Mouse (Mus musculus) lung, postnatal 4 days (tissue): ENCODE results near the gene Osgep.
"Not testable (repeated sequence)": the region's sequence is repeated elsewhere in the genome, so short reads cannot be mapped to it uniquely, and the experiment has no call there.

Experiments used
- DNase-seq, 2 experiments: peaks; one replicate each; pipeline ENCODE4 v3.0.0; 2021

Osgep gene

DNA sequence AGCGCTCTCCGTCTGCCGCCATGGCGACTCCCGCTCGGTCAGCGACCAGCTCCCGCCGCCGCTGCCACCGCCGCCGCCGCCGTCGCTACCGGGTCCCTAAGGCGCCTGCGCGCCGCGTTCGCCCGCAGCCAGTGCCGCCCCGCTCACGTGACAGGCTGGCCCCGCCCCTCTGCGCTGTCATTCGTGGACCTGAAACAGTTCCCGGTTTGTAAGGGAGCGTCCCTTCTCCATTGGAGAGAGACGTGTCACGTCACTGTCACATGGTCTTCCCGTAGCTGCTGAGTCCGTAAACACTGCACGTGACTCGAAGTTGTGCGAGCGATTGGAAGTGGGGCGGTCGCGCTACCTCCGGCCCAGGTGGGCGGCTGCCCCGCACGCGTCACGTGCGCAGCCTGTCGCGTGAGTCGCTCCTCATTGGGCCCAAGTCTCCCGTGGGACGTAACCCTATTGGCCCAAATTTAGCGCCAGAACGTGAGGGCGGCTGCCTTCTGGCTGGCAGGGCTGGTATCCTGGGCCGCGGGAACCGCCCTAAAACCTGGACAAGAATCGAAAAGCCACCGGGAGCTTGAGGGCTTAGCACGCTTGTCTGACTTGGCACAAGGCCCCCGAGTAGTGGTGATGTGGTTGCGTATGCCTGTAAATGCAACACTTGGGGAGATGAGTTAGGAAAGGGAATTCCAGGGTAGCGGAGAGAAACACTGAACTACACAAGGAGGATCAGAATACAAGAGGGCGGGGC lies 6.2 kb upstream of the Osgep start, which contains the start of the genes Pip4p1 and Pnp:
Pip4p1 (minus strand) TSS at position 103 of the 739 bp plus-strand sequence.
Pnp (plus strand) TSS at position 329 of the 739 bp plus-strand sequence.
- DNase-seq, result peak; percentile 99 to 100

DNA sequence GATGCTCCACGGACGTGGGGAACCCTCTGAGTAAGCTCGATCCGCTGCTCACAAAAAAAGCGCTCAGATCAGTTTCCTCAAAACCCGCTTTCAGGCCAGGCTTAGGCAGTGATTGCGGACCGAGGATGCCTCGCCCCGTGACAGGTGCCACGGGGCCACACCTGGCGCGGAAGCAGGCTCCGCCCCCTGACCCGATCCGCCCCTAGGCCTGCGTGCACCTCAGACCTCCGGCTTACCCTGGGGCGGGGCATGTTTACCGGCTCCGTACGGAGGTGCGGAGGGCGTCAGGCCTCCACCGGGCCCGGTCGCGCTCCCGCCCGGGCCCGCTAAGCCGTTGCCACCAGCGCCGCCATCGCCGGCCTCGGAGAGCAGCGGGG lies 5.7 kb upstream of the Osgep start:
- DNase-seq, result peak in 1 of 2 experiments; percentile 71

DNA sequence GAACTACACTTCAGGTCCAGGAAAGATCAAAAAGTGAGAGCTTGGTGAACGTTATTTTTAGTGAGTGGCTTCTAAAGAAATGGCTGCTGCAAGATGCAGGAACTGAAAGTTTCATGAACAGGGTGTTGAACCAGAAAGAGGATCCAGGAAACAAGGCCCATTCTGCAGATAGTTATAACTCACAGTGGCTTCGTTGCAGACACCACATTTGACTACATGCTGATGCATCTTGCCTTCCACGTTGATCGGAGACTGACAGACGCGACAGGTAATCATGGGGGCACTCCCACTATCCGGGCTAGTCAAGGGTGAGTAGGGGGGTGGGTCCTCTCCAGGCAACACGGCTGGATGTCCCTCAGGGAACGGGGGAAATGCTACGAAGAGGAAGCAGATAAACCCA lies 5.3 kb upstream of the Osgep start:
- peak in 1 of 2 experiments; percentile 18 for DNase-seq

DNA sequence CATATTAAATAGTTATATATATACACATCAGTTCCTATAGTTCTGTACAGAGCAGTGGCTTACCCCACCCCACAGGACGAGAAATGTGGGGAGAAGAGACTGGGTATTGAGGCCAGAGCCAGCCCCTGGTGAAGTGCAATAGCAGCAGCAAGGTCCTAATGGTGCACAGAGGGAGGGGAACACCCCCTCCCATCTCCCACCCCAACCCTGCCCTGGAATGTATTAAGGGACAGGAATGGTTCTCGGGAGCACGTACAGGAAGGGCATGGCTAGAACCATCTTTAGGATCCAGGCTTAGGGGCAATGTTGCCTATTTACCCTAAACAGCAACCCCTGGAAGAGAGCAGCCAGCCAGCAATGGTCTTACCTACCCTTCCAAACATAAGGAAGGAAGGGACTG lies 2.7 kb upstream of the Osgep start:
- no peak for DNase-seq

DNA sequence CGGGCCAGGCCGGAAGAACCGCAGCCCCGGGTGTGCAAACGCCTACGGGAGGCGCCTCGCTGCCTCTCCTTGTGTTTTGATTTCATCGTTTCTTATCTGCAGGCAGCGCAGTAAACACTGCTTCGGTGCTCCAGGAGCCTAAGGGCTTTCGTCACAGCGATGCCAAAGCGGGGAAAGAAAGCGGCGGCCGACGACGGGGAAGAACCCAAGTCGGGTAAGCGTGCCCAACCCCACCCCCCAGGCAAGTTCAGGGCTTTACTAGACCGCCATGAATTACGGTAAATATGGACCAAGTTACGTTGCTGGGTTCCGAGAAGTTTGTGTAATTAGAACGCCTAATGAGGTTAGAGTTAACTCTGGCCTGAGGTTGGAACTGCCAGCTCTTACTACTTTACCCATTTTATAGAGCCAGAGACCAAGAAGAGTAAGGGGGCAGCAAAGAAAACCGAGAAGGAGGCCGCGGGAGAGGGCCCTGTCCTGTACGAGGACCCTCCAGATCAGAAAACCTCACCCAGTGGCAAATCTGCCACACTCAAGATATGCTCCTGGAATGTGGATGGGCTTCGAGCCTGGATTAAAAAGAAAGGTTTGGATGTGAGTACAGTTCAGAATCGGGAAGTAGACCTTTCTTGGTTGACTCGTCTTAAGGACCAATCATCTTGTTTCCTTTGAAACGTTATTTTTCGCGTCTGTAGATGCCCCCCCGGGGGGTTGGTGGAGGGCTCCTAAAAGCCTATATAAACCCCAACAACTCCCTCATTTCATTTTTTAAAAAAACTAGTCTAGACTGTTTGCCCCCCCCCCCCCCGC lies 623 bp upstream of the Osgep start:
- peak in 1 of 2 experiments; percentile 28 for DNase-seq

DNA sequence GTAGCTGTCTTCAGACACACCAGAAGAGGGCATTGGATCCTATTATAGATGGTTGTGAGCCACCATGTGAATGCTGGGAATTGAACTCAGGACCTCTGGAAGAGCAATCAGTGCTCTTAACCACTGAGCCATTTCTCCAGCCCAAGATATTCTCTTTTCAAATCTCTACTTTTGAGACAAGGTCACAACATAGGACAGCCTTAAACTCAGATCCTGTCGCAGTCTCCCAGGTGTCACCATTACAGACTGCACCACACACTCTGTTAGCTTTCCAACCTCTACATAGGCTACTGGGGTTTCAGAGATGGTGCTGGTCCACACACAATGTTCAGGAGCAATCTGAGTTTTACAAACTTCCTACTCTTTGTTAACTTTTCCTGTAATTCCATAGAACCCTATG lies 1.3 kb downstream of the Osgep start:
- DNase-seq, result not testable (repeated sequence)

DNA sequence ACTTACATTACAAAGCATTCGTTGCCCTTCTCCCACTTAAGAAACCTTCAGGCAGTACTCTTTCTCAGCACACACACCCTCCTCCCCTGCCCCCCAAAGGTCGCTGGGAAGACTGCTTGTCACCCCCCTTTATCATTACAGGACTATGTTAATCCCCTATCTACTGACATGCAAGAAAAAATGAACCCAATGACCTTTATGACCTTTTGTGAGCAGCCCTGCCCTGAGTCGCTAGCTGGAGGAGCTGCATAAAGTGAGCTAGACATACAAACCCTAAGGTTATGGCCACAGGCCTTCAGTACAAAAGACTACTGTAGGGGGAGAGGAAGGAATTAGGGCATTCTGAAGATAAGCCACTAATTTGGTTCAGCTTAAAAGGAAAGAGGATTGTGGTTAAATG lies 13.3 kb downstream of the Osgep start:
- DNase-seq, result no peak

DNA sequence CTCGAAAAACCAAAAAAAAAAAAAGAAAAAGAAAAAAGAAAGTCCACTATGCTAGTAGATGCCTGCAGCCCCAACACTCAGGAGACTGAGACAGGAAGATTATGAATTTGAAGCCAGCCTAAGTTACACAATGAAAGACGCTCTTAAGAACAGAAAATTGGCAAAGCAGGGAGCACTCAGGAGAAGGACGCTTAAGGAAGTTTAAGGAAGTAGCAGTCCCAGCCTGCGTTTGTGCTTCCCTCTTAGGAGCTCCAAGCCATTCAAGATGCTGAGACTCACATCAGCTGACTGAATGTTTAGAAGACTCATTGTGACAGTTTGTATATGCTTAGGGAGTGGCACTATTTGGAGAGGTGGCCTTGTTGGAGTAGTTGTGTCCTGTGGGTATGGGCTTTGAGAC lies 16.6 kb downstream of the Osgep start:
- no peak for DNase-seq

DNA sequence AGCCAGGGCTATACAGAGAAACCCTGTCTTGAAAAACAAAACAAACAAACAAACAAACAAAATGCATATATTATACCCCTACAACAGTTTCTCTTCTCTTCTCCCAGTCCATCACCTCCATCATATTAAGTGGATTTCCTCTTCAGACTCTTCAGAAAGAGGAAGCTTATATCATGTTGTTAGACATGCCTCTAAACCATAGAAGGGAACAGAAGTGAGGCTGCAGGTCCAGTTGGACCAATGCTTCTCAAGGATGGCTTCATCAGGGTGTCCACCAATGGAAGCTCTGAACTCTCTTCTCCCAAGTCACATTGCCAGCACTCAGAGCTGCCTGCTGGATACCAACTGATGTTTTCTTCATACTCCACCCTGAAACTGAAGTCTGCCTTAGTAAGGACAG lies 19.4 kb downstream of the Osgep start:
- DNase-seq, result not testable (repeated sequence)

DNA sequence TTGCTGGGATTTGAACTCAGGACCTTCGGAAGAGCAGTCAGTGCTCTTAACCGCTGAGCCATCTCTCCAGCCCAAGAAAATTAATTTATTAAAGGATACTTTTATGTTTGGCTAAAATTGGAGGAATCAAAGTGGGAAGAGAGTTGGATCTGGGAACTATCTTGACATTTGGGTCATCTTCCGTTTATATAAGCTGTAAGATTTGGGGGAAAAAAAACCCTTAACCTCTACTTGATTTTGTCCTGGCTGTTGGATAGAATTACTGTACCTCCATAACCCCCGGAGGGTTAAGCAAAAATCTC lies 19.9 kb downstream of the Osgep start:
- DNase-seq, result no peak

DNA sequence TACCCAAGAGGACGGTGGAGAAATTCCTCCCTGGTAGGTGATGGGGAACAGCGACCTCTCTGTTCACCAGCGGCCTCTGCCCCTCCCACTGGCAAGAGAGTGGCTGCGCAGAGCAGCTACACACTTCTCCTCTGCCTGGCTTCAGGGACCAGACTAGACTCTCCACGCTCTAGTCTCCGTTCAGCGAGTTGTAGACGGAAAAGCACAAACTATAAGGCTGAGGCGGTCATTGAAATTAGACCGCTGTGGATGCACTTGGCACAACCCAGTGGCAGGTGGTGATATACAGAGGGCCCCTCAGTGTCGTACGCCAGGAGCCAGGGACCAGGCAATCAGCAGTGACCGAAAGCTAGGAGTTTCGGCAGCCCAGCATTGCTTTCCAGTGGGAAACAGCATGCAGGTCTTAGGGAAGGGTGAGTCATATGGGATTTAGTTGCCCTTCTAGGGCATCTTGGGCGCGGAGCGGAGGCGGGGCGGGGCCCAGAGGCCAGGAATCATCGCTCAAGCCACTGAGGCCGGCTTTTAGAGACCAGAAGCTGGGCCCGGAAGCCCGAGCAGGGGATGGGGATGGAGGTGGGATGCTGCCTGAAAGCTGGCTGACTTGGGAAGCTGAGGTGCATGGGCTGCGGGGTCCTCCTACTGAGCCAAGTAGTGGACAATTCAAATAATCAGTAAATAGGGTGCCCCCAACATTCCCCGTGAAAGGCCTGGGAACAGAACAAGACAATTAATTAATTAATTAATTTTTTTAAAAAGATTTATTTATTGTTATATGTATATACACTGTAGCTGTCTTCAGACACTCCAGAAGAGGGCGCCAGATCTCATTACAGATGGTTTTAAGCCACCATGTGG lies 20.5 kb downstream of the Osgep start:
- DNase-seq, result peak; percentile 35 to 48

DNA sequence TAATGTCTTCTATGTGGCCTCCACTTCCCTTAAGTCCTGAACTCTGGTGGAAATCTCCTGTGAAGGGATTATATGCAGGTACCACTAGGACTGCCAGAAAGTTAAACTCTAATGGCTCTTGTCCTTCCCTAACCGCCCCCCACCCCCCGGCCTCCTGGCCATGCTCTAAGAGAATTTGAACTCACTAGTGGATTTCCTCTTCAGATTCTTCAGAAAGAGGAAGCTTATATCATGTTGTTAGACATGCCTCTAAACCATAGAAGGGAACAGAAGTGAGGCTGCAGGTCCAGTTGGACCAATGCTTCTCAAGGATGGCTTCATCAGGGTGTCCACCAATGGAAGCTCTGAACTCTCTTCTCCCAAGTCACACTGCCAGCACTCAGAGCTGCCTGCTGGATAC lies 26.7 kb downstream of the Osgep start:
- not testable (repeated sequence) for DNase-seq

DNA sequence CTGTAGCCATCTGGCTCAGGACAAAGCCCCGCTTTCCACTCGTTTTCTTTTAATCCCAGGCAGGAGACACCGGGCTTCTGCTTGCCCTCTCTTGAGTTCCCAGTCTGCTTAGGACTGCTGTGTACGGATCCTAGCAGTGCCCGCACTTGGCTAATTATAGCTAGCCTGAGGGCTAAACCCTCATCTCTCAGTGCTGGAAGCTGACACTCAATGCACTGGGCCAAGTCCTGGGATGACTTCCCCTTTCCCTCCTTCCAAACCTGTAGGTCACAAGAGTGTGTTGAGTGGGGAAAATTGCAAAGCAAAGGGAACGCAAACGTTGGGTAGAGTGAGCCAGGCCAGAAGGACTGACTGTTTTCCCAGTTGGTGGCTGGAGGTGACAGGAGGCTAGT lies 27.3 kb downstream of the Osgep start, which contains the start of gene Klhl33:
Klhl33 (minus strand) TSS at position 134 of the 392 bp plus-strand sequence.
- no peak for DNase-seq

DNA sequence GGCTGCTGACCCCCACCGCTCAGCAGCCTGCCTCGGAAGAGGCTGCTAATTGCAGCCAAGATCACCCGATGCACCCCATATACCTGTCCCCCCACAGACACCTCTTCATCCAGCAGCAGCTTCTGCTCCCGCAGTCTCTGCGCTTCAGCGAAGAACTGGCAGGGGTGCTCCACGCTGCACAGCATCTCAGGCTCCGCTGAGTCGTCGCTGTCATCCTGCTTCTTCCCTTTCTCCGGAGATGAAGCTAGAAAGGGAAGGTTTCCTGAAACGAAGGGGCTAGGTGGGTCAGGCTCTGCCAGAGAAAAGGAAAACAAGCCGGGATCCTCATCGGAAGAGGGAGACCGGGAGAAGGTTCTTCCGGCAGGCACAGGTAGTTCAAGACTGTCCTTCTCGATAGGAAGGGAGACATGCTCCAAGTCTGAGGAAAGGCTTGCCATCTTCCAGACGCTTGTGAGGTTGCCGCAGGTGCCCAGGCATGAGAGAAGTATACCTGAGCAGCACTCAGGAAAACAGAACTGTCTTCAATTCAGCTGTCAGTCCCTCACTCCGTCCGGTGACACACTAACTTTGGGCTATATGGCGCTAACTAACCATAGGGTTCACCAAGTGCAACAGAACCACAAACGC lies 27.8 kb downstream of the Osgep start:
- DNase-seq, result peak in 1 of 2 experiments; percentile 12

DNA sequence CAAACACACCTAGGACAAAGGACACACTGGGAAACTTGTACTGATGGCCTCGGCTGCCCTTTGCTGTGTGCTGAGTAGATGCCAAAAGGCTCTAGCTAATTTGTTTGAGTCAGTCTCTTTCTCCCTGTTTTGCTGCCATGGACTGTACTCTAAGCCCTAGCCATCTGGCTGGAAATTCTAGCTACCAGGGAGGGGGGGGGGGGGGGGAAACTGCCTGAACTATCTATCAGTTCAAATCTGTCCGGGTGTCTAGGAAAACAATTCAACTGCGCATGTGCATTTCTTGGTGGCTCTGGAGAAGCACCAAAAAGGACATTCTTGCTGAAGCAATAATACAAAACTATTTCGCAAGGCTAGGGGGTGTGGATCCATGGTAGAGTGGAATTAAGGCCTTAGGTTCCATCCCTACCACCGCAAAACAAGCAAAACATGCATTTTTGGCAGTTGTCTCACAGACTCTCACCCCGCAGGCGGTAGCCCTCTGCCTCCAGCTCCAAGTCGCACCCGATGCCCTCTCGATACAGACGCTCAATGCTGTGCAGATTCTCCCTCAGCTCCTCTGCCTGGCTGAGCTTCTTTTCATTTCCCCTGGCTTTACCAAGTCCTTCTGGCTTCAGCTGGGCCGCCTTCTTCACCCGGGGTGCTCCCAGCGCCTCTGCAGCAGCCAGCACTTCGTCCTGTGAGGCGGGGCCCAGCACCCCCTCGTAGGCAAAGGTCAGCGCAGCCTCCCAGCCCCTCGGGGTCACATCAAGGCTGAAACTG lies 28.5 kb downstream of the Osgep start:
- DNase-seq, result peak; percentile 49 to 51

DNA sequence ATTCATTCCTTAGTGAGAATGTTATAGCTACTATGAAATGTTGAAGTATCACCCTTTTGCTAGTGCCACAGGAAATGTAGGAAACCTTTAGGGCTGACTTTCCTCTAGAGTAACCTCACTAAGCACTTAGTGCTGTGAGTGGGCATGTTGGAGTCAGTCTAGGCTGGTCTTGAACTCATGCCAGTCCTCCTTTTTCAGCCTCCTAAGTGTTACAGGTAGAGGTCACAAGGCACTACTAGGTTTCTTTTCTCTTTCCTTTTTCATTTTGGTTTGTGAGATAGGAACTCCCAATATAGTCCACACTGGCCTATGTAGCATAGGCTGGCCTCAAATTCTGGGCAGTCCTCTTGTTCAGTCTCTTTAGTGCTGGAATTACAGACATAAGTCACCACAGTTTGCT lies 29.3 kb downstream of the Osgep start:
- no peak for DNase-seq

DNA sequence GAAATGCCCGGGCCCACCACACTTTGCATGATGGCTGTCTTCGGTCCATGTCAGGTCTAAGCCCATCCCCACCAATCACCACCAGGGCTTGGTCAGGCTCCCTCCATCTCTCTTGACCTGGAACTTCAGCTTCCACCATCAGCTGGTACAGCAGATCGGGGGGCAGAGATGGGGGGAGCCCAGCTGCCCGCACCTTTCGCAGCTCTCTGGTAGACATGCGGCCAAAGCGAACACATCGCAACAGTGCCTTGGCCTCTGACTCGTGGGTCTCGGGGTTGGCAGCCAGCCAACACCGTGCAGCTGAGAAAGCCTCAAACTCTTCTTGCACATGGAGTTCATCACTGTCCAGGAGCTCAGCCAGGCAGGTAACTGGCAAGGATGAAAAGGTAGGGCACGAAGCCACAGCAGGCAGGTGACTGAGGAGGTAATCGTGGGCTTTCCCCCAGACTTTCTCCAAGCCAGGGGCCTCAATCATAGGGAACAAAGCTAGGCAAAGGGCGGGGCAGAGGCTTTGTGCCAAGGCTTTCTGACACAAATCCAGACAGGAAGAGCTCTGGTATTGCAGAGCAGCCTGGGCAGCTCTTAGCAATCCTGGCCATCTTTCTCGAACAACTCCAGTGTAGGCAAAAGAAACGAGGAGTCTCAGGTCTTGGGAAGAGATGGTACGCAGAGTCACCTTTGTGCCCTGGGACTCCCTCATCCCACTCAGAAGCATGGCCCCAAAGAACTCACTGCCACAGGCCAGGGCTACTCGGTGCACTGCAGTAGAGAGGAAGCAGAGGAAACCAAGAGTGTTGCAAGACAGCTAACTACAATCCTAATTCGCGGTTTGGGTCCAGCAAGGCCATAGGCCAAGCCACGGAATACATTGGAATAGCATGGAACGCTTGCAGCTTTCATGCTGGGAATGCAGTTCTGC lies 31.9 kb downstream of the Osgep start:
- DNase-seq, result peak; percentile 45 to 59

DNA sequence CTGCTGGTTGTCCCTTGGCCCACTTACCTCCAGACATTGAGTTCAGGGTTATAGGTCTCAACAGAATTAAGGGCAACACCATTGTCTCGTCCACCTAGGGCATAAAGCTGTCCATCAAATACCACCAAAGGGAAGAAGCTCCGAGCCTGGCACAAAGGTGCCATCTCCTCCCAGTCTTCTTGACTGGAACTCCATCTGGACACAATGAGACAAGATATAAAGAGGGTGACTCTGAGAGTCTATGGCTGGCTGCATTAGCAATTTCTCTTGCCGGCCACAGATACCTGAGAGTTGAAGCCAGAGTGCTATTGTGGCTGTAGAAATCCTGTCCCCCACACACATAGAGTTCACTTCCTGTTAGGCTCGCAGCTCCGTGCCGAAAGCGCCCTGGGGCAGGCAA lies 32.6 kb downstream of the Osgep start:
- no peak for DNase-seq

DNA sequence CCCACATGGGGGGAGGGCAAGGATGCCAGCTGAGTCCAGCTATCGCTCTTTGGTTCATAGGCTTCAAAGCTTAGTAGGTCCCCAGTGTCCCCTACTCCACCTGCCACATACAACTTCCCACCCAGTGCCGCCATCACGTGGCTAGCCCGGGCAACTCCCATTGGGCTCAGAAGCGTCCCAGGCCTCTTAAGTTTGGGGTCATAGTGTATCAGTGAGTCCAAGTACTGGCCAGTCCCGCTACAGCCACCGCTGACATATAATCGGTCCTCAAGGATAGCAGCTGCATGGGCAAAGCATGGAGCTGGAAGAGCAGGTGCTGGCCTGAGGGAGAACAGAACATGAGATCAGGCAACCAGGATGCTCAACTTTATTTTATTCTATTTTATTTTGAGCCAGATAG lies 33.1 kb downstream of the Osgep start:
- no peak for DNase-seq

DNA sequence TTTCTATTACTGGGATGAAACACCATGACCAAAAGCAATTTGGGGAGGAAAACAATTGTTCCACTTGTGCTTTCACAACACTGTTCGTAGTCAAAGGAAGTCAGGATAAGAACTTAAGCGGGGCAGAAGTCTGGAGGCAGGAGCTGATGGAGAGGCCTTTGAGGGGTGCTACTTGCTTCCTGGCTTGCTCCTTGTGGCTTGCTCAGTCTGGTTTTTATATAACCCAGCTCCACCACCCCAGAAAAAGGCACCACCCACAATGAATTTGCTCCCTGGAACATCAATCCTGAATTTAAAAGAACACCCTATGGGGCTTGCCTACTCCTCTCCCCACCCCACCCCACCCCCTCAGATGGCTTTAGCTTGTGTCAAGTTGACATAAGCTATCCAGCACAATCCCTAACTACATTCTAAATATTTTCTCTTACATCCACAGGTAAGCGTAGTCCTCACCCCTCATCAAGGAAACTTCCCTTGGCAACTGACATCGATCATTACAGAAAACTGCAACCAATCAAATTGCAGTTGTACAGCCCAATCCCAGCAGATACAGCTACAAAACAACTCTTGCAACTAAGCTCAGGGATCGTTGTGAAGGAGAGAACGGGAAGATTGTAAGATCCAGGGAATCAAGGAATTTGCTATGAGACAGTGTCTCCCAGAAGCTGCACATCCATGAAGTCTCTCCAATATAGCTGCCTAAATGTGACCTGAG lies 48.3 kb downstream of the Osgep start:
- DNase-seq, result no peak
